Mouse (Mus musculus) limb, embryonic 13.5 days (tissue): ENCODE measurements around the gene Tfb2m. TPM values are rescaled to one million over a fixed set of nuclear protein-coding genes. Genes with fewer than 3 reads are reported as not detected.

ENCODE experiments used
- ATAC-seq: fragments of 200-750 bp; cut with Nextera tagmentation; 2 replicates; pipeline ENCODE4 v1.8.0; 2017; ENCODE audit warnings: low read depth, moderate number of reproducible peaks, moderate TSS enrichment; ENCODE audit not compliant: low FRiP score
- H3K27ac ChIP-seq: fragments of 300-500 bp; sonication (generic); 2 replicates; pipeline ENCODE4 v1.5.1; 2015; ENCODE audit warnings: inconsistent platforms, mild to moderate bottlenecking, moderate library complexity
- H3K27me3 ChIP-seq: fragments of 300-500 bp; sonication (generic); 2 replicates; pipeline ENCODE4 v1.6.1; 2015; ENCODE audit warnings: mild to moderate bottlenecking, inconsistent platforms
- H3K36me3 ChIP-seq: fragments of 300-500 bp; sonication (generic); 2 replicates; pipeline ENCODE4 v1.6.1; 2015; ENCODE audit warnings: inconsistent platforms, mild to moderate bottlenecking, moderate library complexity
- H3K4me1 ChIP-seq: fragments of 300-500 bp; sonication (generic); 2 replicates; pipeline ENCODE4 v1.6.1; 2015; ENCODE audit warnings: inconsistent platforms
- H3K4me2 ChIP-seq: fragments of 300-500 bp; sonication (generic); replicated peaks from 2 replicates; pipeline ENCODE4 v1.6.1; 2015; ENCODE audit warnings: inconsistent platforms, mild to moderate bottlenecking, moderate library complexity
- H3K4me3 ChIP-seq: fragments of 300-500 bp; sonication (generic); 2 replicates; pipeline ENCODE4 v1.5.1; 2015; ENCODE audit warnings: moderate library complexity, mild to moderate bottlenecking, inconsistent platforms
- H3K9ac ChIP-seq: fragments of 300-500 bp; sonication (generic); 2 replicates; pipeline ENCODE4 v1.6.1; 2015; ENCODE audit warnings: mild to moderate bottlenecking, inconsistent platforms
- H3K9me3 ChIP-seq: fragments of 300-500 bp; sonication (generic); 2 replicates; pipeline ENCODE4 v1.6.1; 2016; ENCODE audit warnings: inconsistent platforms
- WGBS: fragments of 180-500 bp; shearing (Covaris S2); methylation state at CpG from one replicate; pipeline ENCODE4 v1.1.7; 2015; 5-methylcytosine and 5-hydroxymethylcytosine counted together
- polyA plus RNA-seq: library from polyadenylated mRNA; unstranded; fragments of >200 nt; fragmentation: Nextera tagmentation; extraction: Ambion mirVana; gene quantifications from 2 replicates; pipeline ENCODE4 v1.2.1, GENCODE M21; 2015

The Tfb2m gene
- polyA plus RNA-seq, 1 experiment from 2014 or later = 32.0 TPM

- Histone ChIP-seq H3K9me3 (peaks cover 2% of the 10 kb centered on the region; the same call in 1 of the 2 replicates), H3K27me3 (no peaks in the 10 kb centered on the region), H3K27ac (peak within 1 kb of the TSS; percentile 40; the same call in 1 of the 2 replicates), H3K4me2 (peak within 1 kb of the TSS; percentile 96), H3K9ac (peak within 1 kb of the TSS; percentile 83), H3K4me3 (peak within 1 kb of the TSS; percentile 80), H3K36me3 (no peaks in the 10 kb centered on the region), H3K4me1 (peaks cover 9% of the 10 kb centered on the region)
- WGBS = 7% methylated on average over 39 of the region's 39 CpGs
- ATAC-seq = peak; percentile 85
Observed at GRCm38 (mm10) chr1:179517713-179518465, 28.2 kb downstream of the Tfb2m start, which contains the start of gene Smyd3. Gene Smyd3, minus strand, starts transcription at chr1:179518041.

GRCm38 (mm10) chr1:179516941-179517712 is 28.9 kb downstream of the Tfb2m start:
- ATAC-seq = peak; percentile 69
- H3K9ac ChIP-seq = peak overlapping the region; percentile 83
- peaks cover 9% of the 10 kb centered on the region for H3K4me1 ChIP-seq
- H3K4me2 ChIP-seq = peak overlapping the region; percentile 96
- peak overlapping the region; percentile 40; the same call in 1 of the 2 replicates for H3K27ac ChIP-seq
- H3K27me3 ChIP-seq = no peaks in the 10 kb centered on the region
- H3K36me3 ChIP-seq = no peaks in the 10 kb centered on the region
- under 1% methylated on average over 21 of the region's 21 CpGs for WGBS
- H3K4me3 ChIP-seq = peak overlapping the region; percentile 80
- peaks cover 2% of the 10 kb centered on the region; the same call in 1 of the 2 replicates for H3K9me3 ChIP-seq

GRCm38 (mm10) chr1:179511895-179512294 is 34.2 kb downstream of the Tfb2m start:
- H3K4me3 ChIP-seq = no peak overlapping the region
- no peak overlapping the region for H3K4me2 ChIP-seq
- peaks cover 9% of the 10 kb centered on the region for H3K4me1 ChIP-seq
- no peak overlapping the region for H3K9ac ChIP-seq
- ATAC-seq = no peak
- no peak overlapping the region for H3K27ac ChIP-seq
- no peaks in the 10 kb centered on the region for H3K27me3 ChIP-seq
- no peaks in the 10 kb centered on the region for H3K9me3 ChIP-seq
- no peaks in the 10 kb centered on the region for H3K36me3 ChIP-seq
- 71% methylated on average over 7 of the region's 7 CpGs for WGBS

GRCm38 (mm10) chr1:179510546-179511340 is 35.3 kb downstream of the Tfb2m start:
- Histone ChIP-seq H3K4me2 (no peak overlapping the region), H3K27me3 (no peaks in the 10 kb centered on the region), H3K4me1 (0 out of 2 replicates have a peak, but pooled peaks cover 2% of the 10 kb centered on the region), H3K27ac (no peak overlapping the region), H3K36me3 (no peaks in the 10 kb centered on the region), H3K9ac (no peak overlapping the region), H3K4me3 (no peak overlapping the region), H3K9me3 (no peaks in the 10 kb centered on the region)
- 84% methylated on average over 13 of the region's 13 CpGs for WGBS
- ATAC-seq = no peak

- WGBS = 64% methylated on average over 9 of the region's 9 CpGs
Observed at GRCm38 (mm10) chr1:179506530-179507315, 39.3 kb downstream of the Tfb2m start.

GRCm38 (mm10) chr1:179502565-179502964 is 43.5 kb downstream of the Tfb2m start:
- H3K27me3 ChIP-seq = no peaks in the 10 kb centered on the region
- H3K36me3 ChIP-seq = no peaks in the 10 kb centered on the region
- no peak overlapping the region for H3K4me3 ChIP-seq
- ATAC-seq = no peak
- H3K9ac ChIP-seq = no peak overlapping the region
- 11% methylated on average over 3 of the region's 3 CpGs for WGBS
- H3K27ac ChIP-seq = no peak overlapping the region
- no peak overlapping the region for H3K4me2 ChIP-seq
- no peaks in the 10 kb centered on the region for H3K9me3 ChIP-seq
- H3K4me1 ChIP-seq = no peaks in the 10 kb centered on the region; the same call in 1 of the 2 replicates

More at GRCm38 (mm10) chr1:179506530-179507315, 39.3 kb downstream of the Tfb2m start:
- Histone ChIP-seq H3K9ac (no peak overlapping the region), H3K9me3 (no peaks in the 10 kb centered on the region), H3K36me3 (no peaks in the 10 kb centered on the region), H3K27me3 (no peaks in the 10 kb centered on the region), H3K27ac (no peak overlapping the region), H3K4me3 (no peak overlapping the region), H3K4me2 (no peak overlapping the region), H3K4me1 (peaks cover 1% of the 10 kb centered on the region; the same call in 1 of the 2 replicates)
- ATAC-seq = no peak

- no peaks in the 10 kb centered on the region; the same call in 1 of the 2 replicates for H3K4me1 ChIP-seq
- no peaks in the 10 kb centered on the region for H3K36me3 ChIP-seq
- no peak overlapping the region for H3K4me2 ChIP-seq
- 76% methylated on average over 3 of the region's 3 CpGs for WGBS
- H3K27me3 ChIP-seq = no peaks in the 10 kb centered on the region
- no peak overlapping the region for H3K9ac ChIP-seq
- no peaks in the 10 kb centered on the region for H3K9me3 ChIP-seq
- no peak overlapping the region for H3K4me3 ChIP-seq
- H3K27ac ChIP-seq = no peak overlapping the region
- ATAC-seq = no peak
Observed at GRCm38 (mm10) chr1:179499257-179499656, 46.8 kb downstream of the Tfb2m start.

- Histone ChIP-seq H3K36me3 (no peaks in the 10 kb centered on the region; the same call in 1 of the 2 replicates), H3K9me3 (0 out of 2 replicates have a peak, but pooled peaks cover 3% of the 10 kb centered on the region), H3K9ac (no peak overlapping the region), H3K27me3 (no peaks in the 10 kb centered on the region), H3K4me3 (no peak overlapping the region), H3K27ac (no peak overlapping the region), H3K4me1 (0 out of 2 replicates have a peak, but pooled peaks cover 4% of the 10 kb centered on the region), H3K4me2 (no peak overlapping the region)
- no peak for ATAC-seq
- 84% methylated on average over 5 of the region's 5 CpGs for WGBS
Observed at GRCm38 (mm10) chr1:179492908-179493307, 53.2 kb downstream of the Tfb2m start.

- Histone ChIP-seq H3K4me3 (no peak overlapping the region), H3K36me3 (no peaks in the 10 kb centered on the region; the same call in 1 of the 2 replicates), H3K4me2 (no peak overlapping the region), H3K27me3 (no peaks in the 10 kb centered on the region), H3K9me3 (0 out of 2 replicates have a peak, but pooled peaks cover 3% of the 10 kb centered on the region), H3K4me1 (peaks cover 14% of the 10 kb centered on the region), H3K27ac (no peak overlapping the region), H3K9ac (no peak overlapping the region)
- ATAC-seq = no peak
- WGBS = 81% methylated on average over 5 of the region's 5 CpGs
Observed at GRCm38 (mm10) chr1:179488520-179488919, 57.5 kb downstream of the Tfb2m start.

- no peak for ATAC-seq
- H3K4me3 ChIP-seq = no peak overlapping the region
- H3K36me3 ChIP-seq = no peaks in the 10 kb centered on the region; the same call in 1 of the 2 replicates
- H3K27ac ChIP-seq = no peak overlapping the region
- WGBS = 37% methylated on average over 5 of the region's 5 CpGs
- H3K4me1 ChIP-seq = peaks cover 14% of the 10 kb centered on the region
- 0 out of 2 replicates have a peak, but pooled peaks cover 3% of the 10 kb centered on the region for H3K9me3 ChIP-seq
- no peak overlapping the region for H3K9ac ChIP-seq
- no peak overlapping the region for H3K4me2 ChIP-seq
- no peaks in the 10 kb centered on the region for H3K27me3 ChIP-seq
Observed at GRCm38 (mm10) chr1:179487990-179488389, 58.1 kb downstream of the Tfb2m start.

- no peak overlapping the region for H3K4me3 ChIP-seq
- WGBS = 84% methylated on average over 2 of the region's 2 CpGs
- no peak overlapping the region for H3K9ac ChIP-seq
- ATAC-seq = no peak
- H3K27me3 ChIP-seq = no peaks in the 10 kb centered on the region
- H3K4me2 ChIP-seq = no peak overlapping the region
- no peak overlapping the region for H3K27ac ChIP-seq
- 0 out of 2 replicates have a peak, but pooled peaks cover 3% of the 10 kb centered on the region for H3K9me3 ChIP-seq
- peaks cover 14% of the 10 kb centered on the region for H3K4me1 ChIP-seq
- no peaks in the 10 kb centered on the region; the same call in 1 of the 2 replicates for H3K36me3 ChIP-seq
Observed at GRCm38 (mm10) chr1:179487238-179487637, 58.8 kb downstream of the Tfb2m start.
